Mouse (Mus musculus) urinary bladder, adult 2 months (tissue): Measurements from ENCODE around the gene Nfatc3. TPM values are rescaled to one million over a fixed set of nuclear protein-coding genes. Genes with fewer than 3 reads are reported as not detected.
"Not testable (repeated sequence)": the region's sequence is repeated elsewhere in the genome, so short reads cannot be mapped to it uniquely, and the experiment has no call there.

Experiments used
- DNase-seq: peaks from one replicate; pipeline ENCODE4 v3.0.0; 2022; ENCODE audit warnings: low spot score
- polyA plus RNA-seq: library from polyadenylated mRNA; depleted of rRNA; stranded (reverse); fragments of >200 nt; gene quantifications from 2 replicates; pipeline ENCODE4 v1.2.3, GENCODE M21; 2012; rRNA removed

The Nfatc3 gene
- 15.4 and 19.9 TPM in 2 replicates for polyA plus RNA-seq

GRCm38 (mm10) chr8:106058731-106059612, at the start of gene Nfatc3:
TSS of gene Nfatc3 (plus strand) at chr8:106058840.
- DNase-seq: peak; percentile 93

GRCm38 (mm10) chr8:106010748-106011642, 47.6 kb upstream of the Nfatc3 start:
- DNase-seq: peak; percentile 85

- DNase-seq: no peak
Measured at GRCm38 (mm10) chr8:106011643-106011986, 47.0 kb upstream of the Nfatc3 start, which contains the start of gene Ddx28. TSS of gene Ddx28 (minus strand) at chr8:106011882.

GRCm38 (mm10) chr8:106012203-106012602, 46.4 kb upstream of the Nfatc3 start:
- not testable (repeated sequence) for DNase-seq

GRCm38 (mm10) chr8:106016284-106016683, 42.4 kb upstream of the Nfatc3 start:
- no peak for DNase-seq

- DNase-seq: no peak
Measured at GRCm38 (mm10) chr8:106017130-106017529, 41.5 kb upstream of the Nfatc3 start.

GRCm38 (mm10) chr8:106018039-106018438, 40.6 kb upstream of the Nfatc3 start:
- DNase-seq: no peak

GRCm38 (mm10) chr8:106022483-106022882, 36.2 kb upstream of the Nfatc3 start:
- peak; percentile 41 for DNase-seq

- DNase-seq: no peak
Measured at GRCm38 (mm10) chr8:106038721-106039120, 19.9 kb upstream of the Nfatc3 start.

- no peak for DNase-seq
Measured at GRCm38 (mm10) chr8:106039605-106040004, 19.0 kb upstream of the Nfatc3 start.

- no peak for DNase-seq
Measured at GRCm38 (mm10) chr8:106040218-106040617, 18.4 kb upstream of the Nfatc3 start.

GRCm38 (mm10) chr8:106043055-106043454, 15.6 kb upstream of the Nfatc3 start:
- DNase-seq: no peak

GRCm38 (mm10) chr8:106044151-106044550, 14.5 kb upstream of the Nfatc3 start:
- DNase-seq: no peak

- no peak for DNase-seq
Measured at GRCm38 (mm10) chr8:106046872-106047559, 11.6 kb upstream of the Nfatc3 start.

GRCm38 (mm10) chr8:106047854-106048630, 10.6 kb upstream of the Nfatc3 start:
- no peak for DNase-seq

- DNase-seq: no peak
Measured at GRCm38 (mm10) chr8:106049840-106050239, 8.8 kb upstream of the Nfatc3 start.

- DNase-seq: no peak
Measured at GRCm38 (mm10) chr8:106051068-106051467, 7.6 kb upstream of the Nfatc3 start.

GRCm38 (mm10) chr8:106052510-106053089, 6.0 kb upstream of the Nfatc3 start:
- no peak for DNase-seq

GRCm38 (mm10) chr8:106054190-106054811, 4.3 kb upstream of the Nfatc3 start:
- DNase-seq: no peak

GRCm38 (mm10) chr8:106055038-106055437, 3.6 kb upstream of the Nfatc3 start:
- no peak for DNase-seq
